Mouse (Mus musculus): ENCODE measurements around the gene Cds2.

- no peak for TF ChIP-seq CTCF (IDR thresholded peaks at IDR 0.05)
- no peak for TF ChIP-seq EP300 (IDR thresholded peaks at IDR 0.05; ENCODE audit: insufficient read depth, low read depth, low read length)
Measured at GRCm38 (mm10) chr2:132341293-132341692, 78.3 kb downstream of the Cds2 start.
